Mouse (Mus musculus) heart, postnatal 25 days (tissue): ENCODE data around the gene Celsr2. TPM values are rescaled to one million over a fixed set of nuclear protein-coding genes. Genes with fewer than 3 reads are reported as not detected.

Experiments used
- DNase-seq: peaks from one replicate; pipeline ENCODE4 v3.0.0; 2022; ENCODE audit warnings: low spot score
- intact Hi-C: fragments of 180-260 bp; cut with DNase I; formaldehyde crosslinking; loops from one replicate; pipeline ENCODE4 v1.15.1; 2025
- total RNA-seq, 2 experiments: library from RNA; stranded (reverse); gene quantifications; 2 replicates each; pipeline ENCODE4 v1.2.3; 2021

The Celsr2 gene
- total RNA-seq, 2 experiments from 2014 or later, result 4.2 to 5.3 TPM

DNA sequence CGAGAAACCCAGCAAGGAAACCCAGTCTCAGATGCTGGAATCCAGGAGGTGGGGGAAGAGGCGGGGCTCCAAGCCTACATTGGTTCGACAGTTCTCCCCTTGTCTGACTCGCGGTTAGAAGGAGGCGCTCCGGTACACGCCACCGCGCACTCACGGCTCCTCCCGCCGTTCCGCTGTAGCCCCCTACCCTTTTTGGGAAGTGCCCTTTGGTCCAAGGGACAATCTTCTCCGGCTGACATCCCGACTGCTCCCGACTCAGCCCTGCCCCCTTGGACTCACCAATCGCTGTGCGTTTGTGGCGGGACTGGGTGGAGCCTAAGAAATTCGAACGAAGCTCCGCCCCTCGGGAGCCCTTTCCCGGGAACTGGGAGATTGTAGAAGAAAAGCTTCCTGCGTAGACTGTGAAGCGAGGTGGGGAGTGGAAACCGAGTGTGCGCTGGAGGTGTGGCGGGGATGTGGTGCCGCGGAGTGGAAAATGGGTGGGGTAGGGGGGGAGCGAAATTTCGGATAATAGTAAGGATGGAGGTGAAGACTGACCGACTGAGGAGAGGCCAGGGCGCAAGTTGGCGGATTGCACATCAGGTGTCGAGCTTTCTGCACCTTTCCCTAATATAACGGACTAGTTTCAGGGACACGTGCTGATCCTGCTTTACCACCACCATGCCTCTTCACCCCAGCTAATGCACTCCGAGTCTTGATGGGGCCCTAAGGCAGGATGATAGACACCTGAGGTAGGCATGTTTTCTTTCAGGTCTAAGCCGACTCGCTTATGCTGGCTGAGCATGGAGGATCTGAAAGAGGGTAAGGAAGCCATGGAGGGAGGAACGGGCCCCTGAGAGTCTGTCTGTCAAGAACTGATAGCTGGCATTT lies 31.6 kb downstream of the Celsr2 start, which contains the start of gene Psrc1:
Psrc1 (plus strand) TSS at position 355 of the 870 bp plus-strand sequence.
- peak; percentile 81 for DNase-seq
- intact Hi-C loops, result no loop called here

DNA sequence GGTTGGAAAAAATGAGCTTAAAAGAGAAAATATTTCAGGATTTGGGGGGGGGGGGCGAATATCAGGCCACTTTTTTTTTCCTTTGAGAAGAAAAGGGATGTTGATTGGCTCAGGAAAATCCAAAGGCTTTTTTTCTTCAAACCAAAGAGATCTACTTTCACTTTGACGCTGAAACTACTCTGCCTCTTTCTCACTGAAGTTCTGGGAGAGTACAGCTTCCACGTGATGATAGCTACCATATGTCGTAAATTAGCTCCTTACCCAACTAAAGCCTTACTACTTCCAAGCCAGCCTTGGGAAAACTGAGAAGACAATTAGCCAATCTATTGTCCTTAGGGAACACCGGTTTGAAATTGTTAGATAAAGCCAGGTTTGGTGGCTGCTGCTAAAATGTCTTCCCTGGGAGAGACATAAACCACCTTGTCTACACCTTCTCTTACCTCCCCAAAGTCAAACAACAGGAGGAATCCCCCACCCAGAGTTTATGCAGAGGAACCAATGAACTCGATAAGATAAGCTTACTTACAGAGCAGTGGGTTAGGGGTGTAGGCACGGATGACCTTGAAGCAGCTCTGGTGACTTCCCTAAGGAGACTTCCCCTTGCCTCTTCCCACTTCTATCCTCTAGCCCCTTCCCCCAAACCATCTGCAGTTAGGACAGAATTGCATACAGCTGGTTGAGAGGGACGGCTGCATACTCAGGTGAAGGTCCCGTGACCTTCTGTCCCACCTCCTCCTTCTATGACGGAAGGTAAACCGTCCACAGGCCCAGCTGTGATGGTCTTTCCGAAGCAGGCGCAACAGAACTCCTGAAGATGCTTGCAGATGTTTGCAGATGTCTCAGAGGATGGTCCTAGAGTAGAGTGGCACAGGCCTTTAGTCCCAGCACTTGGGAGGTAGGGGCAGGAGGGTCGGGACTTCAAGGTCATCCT lies 33.1 kb downstream of the Celsr2 start:
- intact Hi-C loops, result no loop called here
- no peak for DNase-seq

DNA sequence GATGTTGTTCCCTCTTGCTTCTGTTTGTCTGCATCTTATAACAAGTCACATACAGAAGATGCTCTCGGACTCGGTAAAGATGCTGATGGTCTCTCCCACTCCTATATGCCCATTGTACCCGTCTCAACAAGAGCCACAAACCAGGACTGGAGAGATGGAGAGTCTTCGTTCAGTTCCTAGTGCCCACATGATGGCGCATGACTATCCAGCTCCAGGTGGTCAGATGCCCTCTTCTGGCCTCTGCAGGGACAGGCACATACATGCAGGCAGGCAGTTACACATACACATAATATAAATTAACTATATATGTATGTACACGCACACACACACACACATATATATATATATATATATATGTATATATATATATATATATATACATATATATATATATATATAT lies 34.7 kb downstream of the Celsr2 start:
- no peak for DNase-seq
- intact Hi-C loops, result no loop called here

DNA sequence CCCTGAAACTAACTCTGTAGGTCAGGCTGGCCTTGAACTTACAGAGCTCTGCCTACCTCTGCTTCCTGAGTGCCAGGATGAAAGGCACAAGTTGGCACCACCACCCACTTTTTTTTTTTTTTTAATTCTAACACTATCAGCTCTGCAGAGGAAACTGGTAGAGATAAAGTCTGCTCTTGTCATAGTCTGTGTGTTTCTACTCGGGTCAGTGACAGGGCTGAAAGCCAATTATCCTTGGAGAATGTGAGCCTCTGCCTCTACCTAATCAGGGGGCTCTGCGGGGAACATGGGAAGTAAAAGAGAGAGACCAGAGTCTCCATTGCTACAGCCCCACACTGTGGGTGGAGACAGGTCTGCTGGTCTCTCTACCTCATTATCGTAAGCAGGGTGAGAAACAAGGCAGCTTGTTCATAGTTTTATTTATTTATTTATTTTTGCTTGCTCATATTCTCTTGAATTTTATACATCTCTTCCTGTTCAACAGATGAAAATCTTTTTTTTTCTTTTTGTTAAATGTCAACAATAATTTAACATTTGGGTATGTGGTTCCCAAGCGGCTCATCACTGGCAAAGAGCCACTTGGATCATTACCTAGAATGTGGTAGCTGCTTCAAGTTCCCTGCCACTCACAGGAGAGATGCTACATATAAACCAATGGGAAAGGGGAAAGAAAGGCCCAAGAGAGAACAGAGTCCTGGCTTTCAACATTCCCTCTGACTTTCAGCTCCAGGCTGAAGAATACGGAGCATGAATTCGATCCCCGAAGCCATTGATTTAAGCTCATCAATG lies 36.3 kb downstream of the Celsr2 start:
- DNase-seq, result no peak
- intact Hi-C loops, result no loop called here

DNA sequence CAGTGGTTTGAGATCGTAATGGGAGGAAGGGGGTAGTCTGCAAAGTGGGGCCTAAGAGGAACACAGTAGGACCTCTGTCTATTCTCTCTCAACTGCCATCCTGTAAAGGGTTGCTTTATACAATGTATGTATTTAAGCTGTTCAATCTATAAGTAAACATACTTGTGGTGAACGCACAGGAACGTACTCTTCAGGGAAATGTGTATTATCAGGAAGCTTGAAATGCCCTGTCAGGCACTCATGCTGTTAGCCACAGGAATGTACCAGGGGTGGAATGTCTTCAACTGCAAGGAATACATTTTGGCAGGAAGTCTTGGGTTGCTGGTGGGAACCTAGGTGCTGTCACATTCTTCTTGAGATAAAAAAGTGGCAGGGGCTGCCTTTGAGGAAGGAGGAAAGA lies 42.7 kb downstream of the Celsr2 start:
- no peak for DNase-seq
- intact Hi-C loops, result no loop called here

DNA sequence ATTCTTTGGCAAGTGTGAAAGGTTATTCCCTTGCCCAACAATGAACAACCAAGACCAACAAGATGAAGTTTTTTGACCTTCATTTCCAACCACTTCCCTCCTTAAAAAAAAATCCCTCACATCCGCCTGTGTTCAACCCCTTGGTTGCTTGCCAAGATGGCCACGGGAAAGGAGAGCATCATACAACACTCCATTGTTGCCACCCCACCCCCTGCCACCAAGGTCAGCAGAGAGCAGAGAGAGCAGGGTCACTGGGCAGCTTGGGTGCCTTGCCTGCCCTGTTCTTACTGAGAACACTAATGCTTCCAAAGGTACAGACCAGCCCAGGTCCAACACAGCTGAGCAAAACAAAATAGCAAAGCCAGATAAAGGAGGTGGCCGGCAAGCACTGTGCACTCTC lies 43.1 kb downstream of the Celsr2 start:
- DNase-seq, result no peak
- intact Hi-C loops, result no loop called here

DNA sequence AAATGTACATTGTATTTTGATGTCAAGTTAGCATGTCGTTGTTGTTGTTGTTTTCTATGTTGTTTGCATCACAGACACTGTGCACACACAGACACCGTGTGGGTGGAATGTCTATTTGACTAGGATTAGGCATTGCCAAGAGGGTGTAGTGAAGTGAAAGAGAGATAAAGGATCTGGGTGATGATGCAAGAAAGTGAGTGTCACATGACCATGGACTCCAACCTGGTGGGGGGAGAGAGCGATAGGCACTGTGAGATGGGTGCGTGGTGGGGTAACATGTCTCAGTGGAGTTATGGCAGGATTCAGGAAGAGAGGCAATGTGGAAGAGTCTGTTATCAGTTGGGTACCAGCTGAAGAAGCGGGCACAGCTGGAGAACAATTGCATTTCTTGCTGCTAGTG lies 46.6 kb downstream of the Celsr2 start:
- intact Hi-C loops, result no loop called here

DNA sequence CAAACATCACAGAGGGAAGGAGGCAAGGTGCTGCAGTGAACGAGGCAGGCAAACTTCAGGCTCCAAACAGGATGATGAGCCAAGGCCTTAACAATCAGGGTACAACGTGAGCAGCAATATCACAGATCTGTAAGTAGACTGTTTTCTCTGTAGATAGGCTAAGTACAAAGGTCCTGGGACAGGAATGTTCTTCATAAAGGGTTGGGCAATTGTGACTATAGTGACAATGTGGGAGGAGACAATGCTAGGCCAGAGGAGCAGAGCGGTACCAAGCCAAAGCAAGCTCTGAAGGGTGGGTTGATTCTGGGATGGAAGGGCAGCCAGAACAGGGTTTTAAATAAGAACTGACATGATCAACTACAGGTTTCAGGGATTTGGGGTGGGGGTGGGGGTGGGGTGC lies 47.5 kb downstream of the Celsr2 start:
- intact Hi-C loops, result no loop called here
- no peak for DNase-seq

More for the DNA sequence above, 46.6 kb downstream of the Celsr2 start:
- DNase-seq, result no peak

DNA sequence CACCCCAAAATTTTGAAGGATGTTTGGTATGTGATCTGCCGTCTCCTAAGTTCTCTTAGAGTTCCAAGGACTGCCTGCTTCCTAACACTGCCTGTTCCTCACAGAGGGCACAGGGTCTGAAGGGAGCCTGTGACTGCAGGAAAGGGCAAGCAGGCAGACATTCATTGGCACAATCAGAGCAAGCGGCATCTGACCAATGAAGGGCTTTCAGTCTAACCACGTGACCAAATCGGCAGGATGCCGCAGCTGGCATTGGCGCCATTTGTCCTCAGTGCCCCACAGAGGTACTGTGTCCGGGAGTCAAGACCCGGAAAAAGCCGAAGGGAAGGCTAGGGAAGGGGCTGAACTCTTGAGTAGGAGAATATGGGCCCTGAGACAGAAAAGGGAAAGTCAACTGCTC lies 48.2 kb downstream of the Celsr2 start:
- intact Hi-C loops, result no loop called here
- no peak for DNase-seq

DNA sequence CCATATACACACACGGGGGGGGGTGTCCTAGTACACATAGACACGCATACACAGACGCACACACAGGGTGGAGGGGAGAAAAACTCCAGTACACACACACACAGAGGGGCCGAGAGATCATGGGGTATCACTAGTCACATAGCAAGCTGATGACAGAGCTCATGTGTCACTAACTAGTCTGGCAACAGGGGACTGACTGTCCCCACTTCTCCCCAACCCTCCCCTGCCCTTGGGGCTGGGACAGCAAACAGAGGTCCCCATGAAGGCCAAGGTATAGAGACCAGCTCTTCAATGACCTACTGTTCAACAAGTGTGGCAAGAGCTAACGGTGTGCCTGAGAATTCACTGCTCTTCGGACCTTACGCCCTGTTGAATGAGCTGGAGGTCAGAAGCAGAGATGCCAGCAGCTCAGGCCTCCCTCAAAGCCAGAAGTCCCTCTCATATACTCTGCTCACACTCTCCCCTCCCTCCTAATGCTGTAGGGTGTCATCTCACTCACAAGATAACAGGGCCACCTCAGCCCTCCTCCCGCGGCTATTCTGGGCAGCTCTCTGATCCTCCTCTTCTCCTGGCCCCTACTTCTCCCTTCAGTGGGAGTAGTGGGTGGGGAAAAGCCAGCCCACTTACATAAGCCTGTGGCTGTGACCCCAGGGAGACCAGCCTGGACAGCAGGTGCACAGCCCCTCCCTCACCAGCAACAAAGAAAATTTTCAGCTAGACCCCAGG lies 50.9 kb downstream of the Celsr2 start, which contains the start of gene Mybphl:
Mybphl (plus strand) TSS at position 642 of the 726 bp plus-strand sequence.
- DNase-seq, result no peak
- intact Hi-C loops, result no loop called here

DNA sequence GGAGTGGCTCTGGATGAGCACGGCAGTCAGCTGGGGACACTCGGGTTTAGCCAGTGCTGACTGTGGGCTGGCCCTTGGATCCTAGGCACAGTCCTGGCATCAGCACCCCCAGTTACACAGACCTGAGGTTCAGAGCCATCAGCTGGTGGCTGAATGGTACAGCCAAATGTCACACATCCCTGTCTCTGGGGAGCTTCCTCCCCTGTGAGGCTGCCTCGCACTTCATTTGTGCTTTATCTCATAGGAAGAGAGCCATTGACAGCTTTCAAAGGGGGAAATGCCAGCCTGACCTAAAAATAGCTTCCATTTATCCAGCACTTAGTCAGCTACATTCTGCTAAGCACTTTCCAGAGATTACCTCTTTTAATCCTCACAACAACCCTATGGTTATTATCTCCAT lies 51.7 kb downstream of the Celsr2 start:
- intact Hi-C loops, result no loop called here
- DNase-seq, result no peak

DNA sequence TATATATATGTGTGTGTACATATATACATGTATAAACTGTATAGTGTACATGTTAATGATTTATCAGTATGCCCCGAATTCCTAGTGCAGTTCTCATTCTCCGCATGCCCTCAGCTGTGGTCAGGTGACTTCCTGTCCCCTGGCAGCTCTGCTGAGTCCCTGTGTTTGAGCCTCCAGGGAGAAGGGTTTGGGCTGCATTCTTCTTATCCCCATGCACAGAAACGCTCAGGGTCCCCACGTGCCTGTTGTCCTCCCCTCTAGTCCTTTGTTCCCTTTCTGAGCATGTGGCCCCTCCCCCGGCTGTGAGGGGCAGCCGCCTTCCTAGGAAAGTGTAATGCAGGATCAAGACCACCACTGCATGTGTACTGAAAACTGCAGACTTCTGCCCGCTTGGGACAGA lies 54.5 kb downstream of the Celsr2 start:
- DNase-seq, result no peak
- intact Hi-C loops, result no loop called here

DNA sequence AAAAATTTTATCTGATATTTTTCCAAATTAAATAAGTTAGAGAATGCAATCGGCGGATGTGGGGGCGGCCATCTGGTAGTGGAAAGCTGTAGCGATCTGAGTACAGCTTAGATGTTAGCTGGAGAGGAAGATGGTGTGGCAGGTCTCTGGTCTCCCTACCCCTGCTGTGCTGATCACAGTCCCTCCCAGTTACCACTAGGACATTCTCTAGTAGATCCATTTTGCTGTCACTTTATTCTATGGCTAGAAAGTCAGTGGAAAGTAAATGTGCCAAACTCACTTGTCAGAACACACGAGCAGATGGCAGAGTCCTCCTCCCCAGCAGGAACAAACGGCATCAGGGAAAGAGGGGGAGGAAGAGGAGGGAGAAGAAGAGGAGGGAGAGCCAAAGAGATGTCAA lies 56.9 kb downstream of the Celsr2 start:
- DNase-seq, result no peak

DNA sequence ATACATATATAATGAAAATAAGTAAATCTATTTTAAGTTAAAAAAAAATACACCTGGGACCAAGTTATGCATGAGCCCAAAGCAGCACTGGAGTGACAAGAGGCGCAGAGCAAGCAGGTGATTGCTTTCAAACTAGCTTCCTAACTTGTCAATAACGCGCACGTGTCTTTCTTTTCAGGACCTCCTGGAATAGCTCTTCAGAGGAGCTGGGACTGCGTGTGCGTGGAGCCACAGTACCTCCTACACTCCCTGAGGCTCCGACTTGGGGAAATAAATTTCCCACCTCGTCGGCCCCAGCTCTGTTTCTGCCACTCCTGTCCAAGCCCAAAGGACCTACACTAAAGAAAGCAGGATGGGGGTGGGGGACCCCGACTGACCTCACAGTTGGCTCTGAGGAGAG lies 58.3 kb downstream of the Celsr2 start:
- no peak for DNase-seq
- intact Hi-C loops, result no loop called here

More for the DNA sequence above, 56.9 kb downstream of the Celsr2 start:
- intact Hi-C loops, result no loop called here

DNA sequence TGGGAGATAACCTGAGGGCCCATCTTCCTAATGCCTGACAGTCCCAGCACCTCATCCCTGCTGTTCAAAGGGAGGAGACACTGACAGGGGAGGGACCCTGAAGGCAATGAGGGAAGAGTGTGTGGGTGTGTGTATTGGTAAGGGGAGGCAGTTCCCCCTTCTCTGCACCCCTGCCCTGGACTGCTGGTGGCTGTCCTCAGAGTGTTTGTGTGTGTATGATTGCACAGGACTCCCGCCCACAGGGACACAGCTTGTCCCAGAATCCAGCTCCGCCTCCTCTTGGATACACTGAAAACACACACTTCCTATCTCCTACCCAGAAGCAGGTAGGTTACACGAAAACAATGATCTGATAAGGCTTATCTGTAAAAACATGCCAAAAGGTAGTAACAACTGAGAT lies 60.1 kb downstream of the Celsr2 start:
- DNase-seq, result no peak
- intact Hi-C loops, result no loop called here

DNA sequence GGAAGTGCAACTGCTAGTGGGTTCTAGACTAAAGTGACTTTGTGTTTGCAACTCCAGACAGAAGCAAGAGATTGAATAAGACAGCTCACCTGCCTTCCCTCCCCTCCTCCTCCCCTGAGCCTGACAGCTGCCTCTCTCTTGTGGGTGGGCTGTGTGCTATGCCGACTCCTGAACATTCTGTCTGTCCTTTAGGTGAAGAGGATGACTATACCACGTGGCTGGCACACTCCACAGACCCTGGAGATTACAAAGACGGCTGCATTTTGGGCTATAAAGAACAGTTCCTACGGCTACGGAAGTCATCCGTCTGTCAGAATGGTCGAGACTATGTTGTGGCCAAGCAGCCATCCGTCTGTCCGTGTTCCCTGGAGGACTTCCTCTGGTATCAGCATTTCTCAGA lies 67.0 kb downstream of the Celsr2 start:
- no peak for DNase-seq
- intact Hi-C loops, result no loop called here

DNA sequence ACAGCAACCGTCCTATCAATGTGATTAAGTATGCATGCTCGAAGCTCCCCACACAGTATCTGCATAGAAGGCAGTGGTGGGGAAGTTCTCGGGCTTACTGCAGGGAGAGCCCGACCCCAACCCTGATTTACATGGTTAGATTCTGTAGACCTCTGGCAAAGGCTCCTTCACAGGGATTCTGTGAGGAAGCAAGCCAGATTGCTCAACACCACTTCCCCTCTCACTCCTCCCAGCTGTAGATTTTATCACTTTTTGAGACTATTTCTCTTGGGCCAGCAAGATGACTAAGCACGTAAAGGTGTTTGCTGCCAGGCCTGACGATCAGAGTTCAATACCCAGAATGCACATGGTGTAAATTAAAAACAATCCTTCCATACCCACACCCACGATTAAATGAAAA lies 69.5 kb downstream of the Celsr2 start:
- no peak for DNase-seq
- intact Hi-C loops, result no loop called here

DNA sequence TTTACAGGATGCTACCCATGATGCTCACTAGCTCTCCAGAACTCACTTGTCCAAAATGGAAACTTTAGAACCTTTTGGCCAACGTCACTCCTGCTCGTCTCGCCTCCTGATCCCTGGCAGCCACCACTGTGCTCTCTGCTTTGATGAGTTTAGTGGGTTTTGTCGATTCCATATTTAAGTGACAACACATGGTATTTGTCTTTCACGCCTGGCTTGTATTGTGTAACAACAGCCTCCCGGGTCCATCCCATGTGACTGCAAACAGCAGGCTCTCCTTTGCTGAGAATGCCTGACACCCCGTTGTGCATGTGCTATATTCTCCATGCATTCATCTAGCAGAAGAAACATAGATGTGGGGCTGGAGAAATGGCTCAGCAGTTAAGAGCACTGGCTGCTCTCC lies 73.2 kb downstream of the Celsr2 start:
- no peak for DNase-seq
- intact Hi-C loops, result no loop called here

DNA sequence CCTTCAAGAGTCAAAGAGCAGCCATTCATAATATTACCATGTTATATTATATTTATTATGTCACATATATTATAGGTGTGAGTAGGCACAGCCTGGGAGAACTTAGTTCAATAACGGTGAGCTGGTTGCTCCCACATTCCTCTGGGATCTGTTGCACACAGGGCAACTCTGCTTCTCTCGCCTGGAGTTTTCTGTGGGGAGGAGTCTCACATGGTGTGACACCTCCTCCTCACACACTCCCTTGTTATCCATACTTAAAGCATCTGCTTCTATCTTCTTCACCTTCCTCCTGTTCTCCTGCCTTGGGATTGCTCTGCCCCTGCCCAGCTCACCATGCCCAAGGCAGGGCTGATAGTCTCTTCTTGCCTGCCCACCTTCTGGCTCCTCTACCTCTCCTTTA lies 74.3 kb downstream of the Celsr2 start:
- intact Hi-C loops, result no loop called here

More for the DNA sequence above, 74.3 kb downstream of the Celsr2 start:
- DNase-seq, result no peak
